Mouse (Mus musculus): Measurements from ENCODE around the gene Catsper1. TPM values are rescaled to one million over a fixed set of nuclear protein-coding genes. Genes with fewer than 3 reads are reported as not detected.
A peak's percentile ranks its signal among the peaks of the same experiment; 100 is the strongest.
"Not testable (repeated sequence)": the region's sequence is repeated elsewhere in the genome, so short reads cannot be mapped to it uniquely, and the experiment has no call there.

Gene Catsper1
- polyA plus RNA-seq, 1 experiment from 2014 or later, result not detected

GRCm38 (mm10) chr19:5323801-5324200 is 11.7 kb upstream of the Catsper1 start:
- Histone ChIP-seq H3K9ac (no peak overlapping the region), H3K27ac (no peak overlapping the region), H3K4me1 (no peaks in the 10 kb centered on the region), H3K9me3 (no peaks in the 10 kb centered on the region), H3K36me3 (no peaks in the 10 kb centered on the region), H3K27me3 (replicated peaks) (no peaks in the 10 kb centered on the region), H3K4me3 (no peak overlapping the region), H3K4me2 (replicated peaks) (no peak overlapping the region)
- ATAC-seq (ENCODE audit: low FRiP score, low read depth), result no peak
- 65% methylated on average over 17 of the region's 17 CpGs for WGBS

- Histone ChIP-seq H3K27ac (no peak overlapping the region), H3K27me3 (replicated peaks) (no peaks in the 10 kb centered on the region), H3K9me3 (no peaks in the 10 kb centered on the region), H3K4me2 (replicated peaks) (no peak overlapping the region), H3K9ac (no peak overlapping the region), H3K4me3 (no peak overlapping the region), H3K36me3 (no peaks in the 10 kb centered on the region), H3K4me1 (no peaks in the 10 kb centered on the region)
- no peak for ATAC-seq (ENCODE audit: low FRiP score, low read depth)
- 80% methylated on average over 19 of the region's 19 CpGs for WGBS
Measured at GRCm38 (mm10) chr19:5327970-5328369, 7.6 kb upstream of the Catsper1 start.

- Histone ChIP-seq H3K27me3 (replicated peaks) (no peaks in the 10 kb centered on the region), H3K4me2 (replicated peaks) (no peak overlapping the region), H3K27ac (no peak overlapping the region), H3K9me3 (no peaks in the 10 kb centered on the region), H3K36me3 (no peaks in the 10 kb centered on the region), H3K4me3 (no peak overlapping the region), H3K4me1 (no peaks in the 10 kb centered on the region), H3K9ac (no peak overlapping the region)
- ATAC-seq (ENCODE audit: low FRiP score, low read depth), result no peak
- WGBS, result 81% methylated on average over 5 of the region's 5 CpGs
Measured at GRCm38 (mm10) chr19:5334741-5335140, 800 bp upstream of the Catsper1 start.

- no peak overlapping the region for H3K4me3 ChIP-seq
- H3K9ac ChIP-seq, result no peak overlapping the region
- H3K36me3 ChIP-seq, result no peaks in the 10 kb centered on the region
- WGBS, result 21% methylated on average over 5 of the region's 5 CpGs
- no peaks in the 10 kb centered on the region for H3K27me3 ChIP-seq (replicated peaks)
- ATAC-seq (ENCODE audit: low FRiP score, low read depth), result no peak
- H3K9me3 ChIP-seq, result no peaks in the 10 kb centered on the region
- no peak overlapping the region for H3K27ac ChIP-seq
- H3K4me1 ChIP-seq, result no peaks in the 10 kb centered on the region
- H3K4me2 ChIP-seq (replicated peaks), result no peak overlapping the region
Measured at GRCm38 (mm10) chr19:5337975-5338374, 2.4 kb downstream of the Catsper1 start.

GRCm38 (mm10) chr19:5341360-5341759 is 5.8 kb downstream of the Catsper1 start:
- 94% methylated on average over 7 of the region's 7 CpGs for WGBS
- H3K9me3 ChIP-seq, result no peaks in the 10 kb centered on the region
- no peak for ATAC-seq (ENCODE audit: low FRiP score, low read depth)
- H3K36me3 ChIP-seq, result no peaks in the 10 kb centered on the region
- H3K9ac ChIP-seq, result no peak overlapping the region
- H3K27me3 ChIP-seq (replicated peaks), result no peaks in the 10 kb centered on the region
- H3K4me3 ChIP-seq, result no peak overlapping the region
- H3K4me1 ChIP-seq, result no peaks in the 10 kb centered on the region
- H3K4me2 ChIP-seq (replicated peaks), result no peak overlapping the region
- no peak overlapping the region for H3K27ac ChIP-seq

GRCm38 (mm10) chr19:5345297-5346131 is 10.0 kb downstream of the Catsper1 start:
- no peak overlapping the region for H3K4me3 ChIP-seq
- ATAC-seq (ENCODE audit: low FRiP score, low read depth), result no peak
- no peak overlapping the region for H3K9ac ChIP-seq
- 77% methylated on average over 6 of the region's 6 CpGs for WGBS
- no peak overlapping the region for H3K4me2 ChIP-seq (replicated peaks)
- H3K36me3 ChIP-seq, result no peaks in the 10 kb centered on the region
- H3K27me3 ChIP-seq (replicated peaks), result no peaks in the 10 kb centered on the region
- no peaks in the 10 kb centered on the region for H3K9me3 ChIP-seq
- H3K4me1 ChIP-seq, result peaks cover 6% of the 10 kb centered on the region
- H3K27ac ChIP-seq, result no peak overlapping the region

- no peaks in the 10 kb centered on the region for H3K36me3 ChIP-seq
- 78% methylated on average over 6 of the region's 6 CpGs for WGBS
Measured at GRCm38 (mm10) chr19:5348064-5348463, 12.5 kb downstream of the Catsper1 start.

GRCm38 (mm10) chr19:5348526-5349501 is 13.3 kb downstream of the Catsper1 start:
- H3K4me2 ChIP-seq (replicated peaks), result peak overlapping the region; percentile 78
- no peaks in the 10 kb centered on the region for H3K27me3 ChIP-seq (replicated peaks)
- peak overlapping the region; percentile 38 for H3K4me3 ChIP-seq
- peak overlapping the region; percentile 70 for H3K9ac ChIP-seq
- no peak overlapping the region for H3K27ac ChIP-seq
- no peaks in the 10 kb centered on the region for H3K36me3 ChIP-seq
- no peak for ATAC-seq (ENCODE audit: low FRiP score, low read depth)
- peaks cover 6% of the 10 kb centered on the region for H3K4me1 ChIP-seq
- WGBS, result 7% methylated on average over 34 of the region's 34 CpGs
- no peaks in the 10 kb centered on the region for H3K9me3 ChIP-seq

More at GRCm38 (mm10) chr19:5348064-5348463, 12.5 kb downstream of the Catsper1 start:
- Histone ChIP-seq H3K9me3 (no peaks in the 10 kb centered on the region), H3K9ac (no peak overlapping the region), H3K4me3 (no peak overlapping the region), H3K4me2 (replicated peaks) (no peak overlapping the region), H3K4me1 (peaks cover 6% of the 10 kb centered on the region), H3K27ac (no peak overlapping the region), H3K27me3 (replicated peaks) (no peaks in the 10 kb centered on the region)
- no peak for ATAC-seq (ENCODE audit: low FRiP score, low read depth)

GRCm38 (mm10) chr19:5349502-5349873 is 13.9 kb downstream of the Catsper1 start, which contains the start of gene Cst6:
Gene Cst6, minus strand, starts transcription at chr19:5349574.
- not testable (repeated sequence) for ATAC-seq (ENCODE audit: low FRiP score, low read depth); H3K36me3 ChIP-seq; H3K27me3 ChIP-seq (replicated peaks); H3K27ac ChIP-seq; H3K4me1 ChIP-seq; H3K9me3 ChIP-seq
- 64% methylated on average over 6 of the region's 6 CpGs for WGBS
- Histone ChIP-seq H3K4me3 (peak within 1 kb of the TSS; percentile 38), H3K4me2 (replicated peaks) (peak within 1 kb of the TSS; percentile 78), H3K9ac (peak within 1 kb of the TSS; percentile 70)

- no peak overlapping the region for H3K27ac ChIP-seq
- 82% methylated on average over 2 of the region's 2 CpGs for WGBS
- no peaks in the 10 kb centered on the region for H3K27me3 ChIP-seq (replicated peaks)
- H3K4me3 ChIP-seq, result no peak overlapping the region
- H3K9ac ChIP-seq, result no peak overlapping the region
- ATAC-seq (ENCODE audit: low FRiP score, low read depth), result no peak
- no peaks in the 10 kb centered on the region for H3K9me3 ChIP-seq
- no peak overlapping the region for H3K4me2 ChIP-seq (replicated peaks)
- H3K36me3 ChIP-seq, result no peaks in the 10 kb centered on the region
- peaks cover 6% of the 10 kb centered on the region for H3K4me1 ChIP-seq
Measured at GRCm38 (mm10) chr19:5353609-5354008, 18.1 kb downstream of the Catsper1 start.

GRCm38 (mm10) chr19:5356080-5356479 is 20.5 kb downstream of the Catsper1 start:
- WGBS, result no CpG with 5 or more reads among the region's 1 CpGs
- no peak for ATAC-seq (ENCODE audit: low FRiP score, low read depth)

GRCm38 (mm10) chr19:5362186-5362585 is 26.6 kb downstream of the Catsper1 start:
- WGBS, result 89% methylated on average over 2 of the region's 2 CpGs
- Histone ChIP-seq H3K9me3 (no peaks in the 10 kb centered on the region), H3K4me1 (peaks cover 8% of the 10 kb centered on the region), H3K27ac (no peak overlapping the region), H3K36me3 (peaks cover 17% of the 10 kb centered on the region), H3K4me2 (replicated peaks) (no peak overlapping the region), H3K27me3 (replicated peaks) (no peaks in the 10 kb centered on the region), H3K4me3 (no peak overlapping the region), H3K9ac (no peak overlapping the region)
- no peak for ATAC-seq (ENCODE audit: low FRiP score, low read depth)

More at GRCm38 (mm10) chr19:5356080-5356479, 20.5 kb downstream of the Catsper1 start:
- Histone ChIP-seq H3K27ac (no peak overlapping the region), H3K27me3 (replicated peaks) (no peaks in the 10 kb centered on the region), H3K9me3 (no peaks in the 10 kb centered on the region), H3K4me3 (no peak overlapping the region), H3K9ac (no peak overlapping the region), H3K4me2 (replicated peaks) (no peak overlapping the region), H3K36me3 (no peaks in the 10 kb centered on the region), H3K4me1 (no peaks in the 10 kb centered on the region)
